Mouse (Mus musculus): ENCODE measurements around the gene Tirap. TPM values are rescaled to one million over a fixed set of nuclear protein-coding genes. Genes with fewer than 3 reads are reported as not detected.

Tirap gene
- total and polyA plus RNA-seq, 3 experiments = 6.8 to 11.7 (median 7.3) TPM

- DNase-seq = no peak
Observed at GRCm38 (mm10) chr9:35192983-35193542, 7.0 kb downstream of the Tirap start.

- DNase-seq = peak; percentile 42
Observed at GRCm38 (mm10) chr9:35188700-35189099, 11.4 kb downstream of the Tirap start.

- DNase-seq = no peak
Observed at GRCm38 (mm10) chr9:35187351-35187903, 12.7 kb downstream of the Tirap start.

- DNase-seq = no peak
Observed at GRCm38 (mm10) chr9:35186430-35186829, 13.7 kb downstream of the Tirap start.

- no peak for DNase-seq
Observed at GRCm38 (mm10) chr9:35183359-35183758, 16.7 kb downstream of the Tirap start.

- DNase-seq = no peak
Observed at GRCm38 (mm10) chr9:35182832-35183231, 17.3 kb downstream of the Tirap start.

- no peak for DNase-seq
Observed at GRCm38 (mm10) chr9:35176124-35176659, 23.9 kb downstream of the Tirap start.

- DNase-seq = peak; percentile 96
Observed at GRCm38 (mm10) chr9:35175251-35176123, 24.6 kb downstream of the Tirap start, which contains the start of gene Dcps. Dcps (minus strand) TSS chr9:35176061.

GRCm38 (mm10) chr9:35173331-35173730 is 26.8 kb downstream of the Tirap start:
- DNase-seq = no peak

- no peak for DNase-seq
Observed at GRCm38 (mm10) chr9:35170071-35170470, 30.0 kb downstream of the Tirap start.

GRCm38 (mm10) chr9:35166798-35167635 is 33.1 kb downstream of the Tirap start:
- no peak for DNase-seq

- no peak for DNase-seq
Observed at GRCm38 (mm10) chr9:35166144-35166797, 33.8 kb downstream of the Tirap start.

GRCm38 (mm10) chr9:35164142-35164874 is 35.8 kb downstream of the Tirap start:
- no peak for DNase-seq

GRCm38 (mm10) chr9:35163011-35163690 is 36.9 kb downstream of the Tirap start:
- peak; percentile 67 for DNase-seq

GRCm38 (mm10) chr9:35161721-35162120 is 38.4 kb downstream of the Tirap start:
- peak; percentile 38 for DNase-seq

- DNase-seq = no peak
Observed at GRCm38 (mm10) chr9:35160662-35161061, 39.4 kb downstream of the Tirap start.

GRCm38 (mm10) chr9:35158477-35158876 is 41.6 kb downstream of the Tirap start:
- DNase-seq = no peak

- DNase-seq = no peak
Observed at GRCm38 (mm10) chr9:35156862-35157261, 43.2 kb downstream of the Tirap start.

- DNase-seq = no peak
Observed at GRCm38 (mm10) chr9:35156002-35156710, 43.9 kb downstream of the Tirap start.

All from adrenal gland, adult 2 months (tissue).